Mouse (Mus musculus) cerebellum, adult 9-11 months (tissue): Measurements from ENCODE around the gene Sim2.

Experiments
- DNase-seq: peaks from one replicate; pipeline ENCODE4 v3.0.0; 2022

The Sim2 gene

DNA sequence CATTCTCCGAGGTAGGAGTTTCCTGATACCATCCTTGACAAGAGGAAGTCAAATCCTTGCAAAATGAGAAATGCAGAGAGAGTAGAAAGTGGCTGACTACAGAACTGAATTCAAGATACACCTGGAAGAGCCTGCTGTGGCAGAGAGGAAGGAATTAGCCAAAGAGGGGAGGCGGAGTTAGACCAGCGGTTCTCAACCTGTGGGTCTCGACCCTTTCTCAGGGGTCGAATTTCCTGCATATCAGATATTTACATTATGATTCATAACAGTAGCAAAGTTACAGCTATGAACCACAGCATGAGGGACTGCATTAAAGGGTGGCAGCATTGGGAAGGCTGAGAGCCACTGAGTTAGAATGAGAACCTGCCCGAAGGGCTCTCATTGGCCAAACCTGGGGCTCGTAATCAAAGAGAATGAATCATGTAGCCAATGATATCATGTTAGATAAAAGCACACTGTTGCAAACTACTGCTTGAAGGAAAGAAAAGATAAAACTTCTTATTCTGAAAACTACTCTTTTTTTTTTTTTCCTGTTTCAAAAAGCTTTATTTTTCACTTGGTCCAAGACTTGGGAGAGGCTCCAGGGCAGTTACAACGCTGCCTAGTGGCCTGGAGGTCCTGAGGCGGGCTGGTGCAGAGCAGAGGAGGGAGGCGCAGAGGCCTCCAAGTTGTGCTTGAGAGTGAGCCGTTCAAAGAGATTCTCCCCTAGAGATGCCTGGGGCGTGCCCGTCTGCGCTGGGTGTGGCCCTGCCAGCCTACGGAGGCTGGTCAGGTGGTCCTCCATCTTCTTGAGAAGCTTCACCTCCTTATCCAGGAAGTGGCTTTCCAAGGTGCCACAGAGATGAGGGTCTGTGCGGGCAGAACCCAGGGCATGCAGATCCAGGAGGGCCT, 84.2 kb downstream of the Sim2 start:
- DNase-seq: no peak

DNA sequence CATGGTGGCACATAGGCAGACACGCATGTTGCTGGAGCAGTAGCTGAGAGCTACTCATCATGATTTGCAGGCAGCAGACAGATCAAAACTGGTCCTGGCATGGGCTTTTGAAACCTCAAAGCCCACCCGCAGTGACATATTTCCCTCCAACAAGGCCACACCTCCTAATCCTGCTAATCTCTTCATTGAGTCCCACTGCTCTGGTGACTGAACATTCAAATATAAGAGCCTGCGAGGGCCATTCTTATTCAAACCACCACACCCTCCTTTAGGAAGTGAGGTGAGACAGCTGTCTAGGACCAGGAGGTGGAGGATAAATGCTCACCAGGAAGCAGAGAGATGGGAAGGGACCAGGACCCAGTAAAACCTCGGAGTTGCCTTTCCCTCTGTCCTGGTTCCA, 85.5 kb downstream of the Sim2 start:
- no peak for DNase-seq

DNA sequence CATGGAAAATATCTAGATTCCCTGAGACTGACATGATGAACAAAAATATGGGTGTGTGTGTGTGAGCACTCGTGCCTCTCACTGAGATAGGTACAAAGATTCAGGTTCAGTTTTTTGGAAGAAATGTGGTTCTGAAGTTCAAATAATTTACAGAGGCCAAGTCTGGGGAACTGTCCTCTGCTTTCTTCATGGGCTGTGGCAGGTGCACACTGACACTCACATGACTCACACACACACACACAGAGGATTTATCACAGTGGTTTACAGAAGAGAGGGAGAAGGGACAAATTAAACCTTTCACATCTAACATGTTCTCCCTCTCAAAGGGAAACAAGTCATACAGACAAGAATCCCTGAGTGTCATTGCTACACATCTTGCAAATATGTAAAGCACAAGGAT, 88.6 kb downstream of the Sim2 start:
- no peak for DNase-seq

- no peak for DNase-seq
Observed at GRCm38 (mm10) chr16:94175366-94175986, 90.7 kb downstream of the Sim2 start.
